1 mouse cellular context compared by ENCODE assay signal in the genomic region with DNA sequence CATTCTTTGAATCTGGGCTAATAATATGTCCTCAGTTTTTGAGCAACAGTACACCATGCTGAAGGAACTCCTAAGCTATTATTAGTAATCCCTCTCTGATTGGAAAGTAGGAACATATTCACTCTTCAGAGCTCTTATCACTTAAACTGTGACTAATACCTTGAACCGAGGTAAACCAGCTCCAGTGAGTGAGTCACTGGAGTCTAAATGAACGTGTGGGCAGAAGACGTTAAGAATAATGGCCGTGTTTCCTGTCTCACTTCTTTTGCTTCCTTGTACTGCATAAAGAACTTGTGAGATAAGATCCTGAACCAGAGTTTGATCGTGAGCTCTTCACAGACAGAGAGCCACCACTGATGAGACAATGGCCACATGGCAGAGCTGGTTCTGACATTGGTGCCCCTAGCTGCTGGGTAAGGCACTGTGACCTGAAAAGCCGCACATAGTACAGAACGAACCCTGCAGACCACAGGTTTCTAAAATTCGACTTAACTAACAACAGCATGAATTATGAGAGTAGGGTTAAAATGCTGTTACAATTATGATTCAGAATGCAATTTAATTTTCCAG.
TF ChIP-seq lines count a peak whose summit lies in the region.

No protein-coding gene starts in this region.

TF ChIP-seq in CH12.LX, 34 proteins besides CTCF, POLR2A, EP300 and RAD21:
- TF ChIP-seq MXI1 (IDR thresholded peaks at IDR 0.05; ENCODE audit: low read depth, low read length): no peak
- TF ChIP-seq CHD2 (IDR thresholded peaks at IDR 0.05; ENCODE audit: low read length): no peak
- no peak for TF ChIP-seq CHD1 (IDR thresholded peaks at IDR 0.05; ENCODE audit: low read depth, low read length)
- no peak for TF ChIP-seq MEF2A (IDR thresholded peaks at IDR 0.05; ENCODE audit: borderline replicate concordance, low read depth, low read length)
- no peak for TF ChIP-seq SMC3 (IDR thresholded peaks at IDR 0.05; ENCODE audit: low read depth, low read length)
- TF ChIP-seq TCF12 (IDR thresholded peaks at IDR 0.05; ENCODE audit: low read depth, low read length): no peak
- no peak for TF ChIP-seq USF2 (conservative IDR thresholded peaks at IDR 0.05; ENCODE audit: low read depth, low read length)
- TF ChIP-seq E2F4 (IDR thresholded peaks at IDR 0.05; ENCODE audit: insufficient replicate concordance, low read depth, low read length): no peak
- TF ChIP-seq ELF1 (IDR thresholded peaks at IDR 0.05; ENCODE audit: low read depth, low read length): no peak
- no peak for TF ChIP-seq ZMIZ1 (IDR thresholded peaks at IDR 0.05; ENCODE audit: low read depth, low read length)
- TF ChIP-seq MAFK (IDR thresholded peaks at IDR 0.05; ENCODE audit: insufficient replicate concordance, low read length): no peak
